Mouse (Mus musculus): ENCODE results near the gene Zscan29.

DNA sequence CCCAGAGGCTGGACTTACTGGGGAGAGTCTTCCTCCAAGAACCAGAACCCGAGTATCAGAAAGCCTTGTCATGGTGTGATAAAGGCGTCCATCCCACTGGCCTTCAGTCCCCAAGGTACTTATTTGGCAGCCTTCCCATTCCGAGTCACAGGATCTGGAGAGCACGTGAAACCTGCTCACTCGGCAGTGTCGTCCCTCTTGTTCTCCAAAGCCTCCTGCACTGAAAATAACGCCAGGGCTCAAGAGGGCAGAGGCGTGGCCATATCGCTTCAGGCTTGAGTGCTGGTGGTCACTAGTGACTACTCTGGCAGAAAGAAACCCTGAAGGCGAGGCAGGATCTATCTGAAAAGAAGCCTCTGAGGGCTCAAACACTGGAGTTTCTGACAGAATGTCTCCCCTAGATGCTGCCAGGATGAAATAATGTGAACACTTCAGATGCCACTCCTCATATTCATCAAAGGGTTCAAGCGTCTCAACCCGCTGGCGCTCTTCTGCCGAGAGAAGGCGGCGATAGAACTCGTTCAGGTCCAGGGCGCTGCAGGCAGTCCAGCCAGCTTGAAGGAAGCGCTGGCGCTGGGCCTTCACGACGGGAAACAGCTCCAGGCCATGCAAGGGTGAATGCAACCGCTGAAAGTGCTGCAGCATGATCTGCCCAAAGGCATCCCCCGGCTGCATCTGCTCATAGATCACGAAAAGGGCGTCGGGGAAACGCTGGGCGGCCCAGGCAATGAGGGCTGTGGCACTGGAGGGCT, 31.5 kb downstream of the Zscan29 start:
- TF ChIP-seq POLR2A (IDR thresholded peaks at IDR 0.05; ENCODE audit: control insufficient read depth, low read depth, low read length) (no peak), CTCF (IDR thresholded peaks at IDR 0.05; ENCODE audit: control insufficient read depth, insufficient read depth, insufficient replicate concordance, low read depth, low read length) (0 out of 2 replicates have a peak, but pooled peaks have one; percentile 8)

Data from testis, adult 2 months (tissue).